Mouse (Mus musculus) thymus, postnatal 25 days (tissue): ENCODE data around the gene Unc13c.

ENCODE experiments used
- DNase-seq: peaks from one replicate; pipeline ENCODE4 v3.0.0; 2022

The Unc13c gene

DNA sequence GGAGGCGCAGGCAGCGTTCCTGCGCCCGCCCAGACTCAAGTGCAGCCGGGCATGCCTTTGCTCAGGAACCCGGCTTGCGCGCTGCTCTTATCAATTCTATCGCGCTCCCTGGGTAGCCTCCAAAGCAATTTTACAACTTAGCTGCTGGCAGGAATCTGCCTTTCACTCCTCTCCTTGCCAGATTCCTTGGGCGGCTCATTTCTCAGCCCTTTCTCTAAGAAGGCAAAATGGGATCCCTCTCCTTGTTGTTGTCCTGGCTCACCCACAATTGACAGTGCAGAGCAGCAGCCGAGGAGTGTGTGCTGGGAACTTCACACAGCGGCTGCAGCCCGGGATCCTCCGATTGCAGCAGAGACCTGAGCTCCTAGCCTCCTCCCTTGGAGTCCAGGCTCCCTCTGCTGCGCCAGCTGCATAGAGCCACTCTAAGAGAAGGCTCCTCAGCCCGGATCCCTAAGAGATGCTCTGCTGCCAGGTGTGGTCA is at the start of gene Unc13c:
Unc13c (minus strand) TSS at position 326 of the 481 bp plus-strand sequence.
- DNase-seq, result no peak

GRCm38 (mm10) chr9:74007976-74008686 is 39.4 kb upstream of the Unc13c start:
- no peak for DNase-seq

DNA sequence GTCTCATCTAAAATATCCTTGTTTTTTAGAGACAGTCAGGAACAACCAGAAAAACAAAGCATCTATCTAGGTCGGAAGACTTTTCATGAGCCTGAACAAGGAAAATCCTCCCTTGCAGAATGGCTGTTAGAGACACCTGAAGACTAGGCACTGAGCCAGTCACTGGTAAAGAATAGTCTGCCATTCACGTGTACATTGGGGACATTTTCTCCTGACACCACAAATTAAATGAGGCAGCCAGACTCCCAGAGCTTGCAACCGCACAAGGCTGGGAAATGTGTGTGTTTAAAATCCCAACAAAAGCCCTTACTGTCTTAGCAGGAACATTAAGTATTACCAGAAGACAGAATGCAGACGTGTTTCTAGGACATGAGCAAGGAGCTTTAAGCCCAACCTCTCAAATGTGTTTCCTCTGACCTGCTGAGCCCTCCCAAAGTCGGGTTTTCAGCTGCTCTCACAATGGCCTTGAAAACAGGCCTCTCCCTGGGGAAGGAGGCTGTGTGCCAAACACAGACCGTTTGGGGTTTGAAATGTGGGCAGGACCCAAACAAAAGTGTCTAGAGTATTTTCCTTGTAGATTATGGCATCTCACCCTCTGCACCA is 33.7 kb upstream of the Unc13c start:
- DNase-seq, result no peak

GRCm38 (mm10) chr9:73988096-73988495 is 19.3 kb upstream of the Unc13c start:
- no peak for DNase-seq

- DNase-seq, result no peak
Observed at GRCm38 (mm10) chr9:73987236-73987635, 18.5 kb upstream of the Unc13c start.

GRCm38 (mm10) chr9:73982597-73983344 is 14.0 kb upstream of the Unc13c start:
- DNase-seq, result peak; percentile 2

- no peak for DNase-seq
Observed at GRCm38 (mm10) chr9:73972327-73972988, 3.7 kb upstream of the Unc13c start.

DNA sequence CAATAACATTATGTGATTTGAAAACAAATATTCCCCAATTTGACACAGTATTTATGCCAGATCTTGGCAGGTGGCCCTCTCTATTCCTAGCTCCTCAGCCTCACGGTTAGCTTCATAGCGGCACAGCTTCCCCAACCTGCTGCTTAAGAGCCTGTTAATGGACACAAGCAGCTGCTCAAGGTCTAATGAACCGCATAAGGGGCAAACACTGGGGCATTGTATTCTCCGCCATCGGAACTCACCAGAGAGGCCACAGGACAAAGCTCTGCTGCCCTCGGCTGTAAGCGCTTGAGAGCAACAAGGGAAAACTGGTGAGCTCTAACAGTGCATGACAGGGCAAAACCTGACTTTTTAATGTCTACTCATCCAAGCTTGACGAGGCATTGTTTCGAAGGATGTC is 2.0 kb upstream of the Unc13c start:
- DNase-seq, result no peak

DNA sequence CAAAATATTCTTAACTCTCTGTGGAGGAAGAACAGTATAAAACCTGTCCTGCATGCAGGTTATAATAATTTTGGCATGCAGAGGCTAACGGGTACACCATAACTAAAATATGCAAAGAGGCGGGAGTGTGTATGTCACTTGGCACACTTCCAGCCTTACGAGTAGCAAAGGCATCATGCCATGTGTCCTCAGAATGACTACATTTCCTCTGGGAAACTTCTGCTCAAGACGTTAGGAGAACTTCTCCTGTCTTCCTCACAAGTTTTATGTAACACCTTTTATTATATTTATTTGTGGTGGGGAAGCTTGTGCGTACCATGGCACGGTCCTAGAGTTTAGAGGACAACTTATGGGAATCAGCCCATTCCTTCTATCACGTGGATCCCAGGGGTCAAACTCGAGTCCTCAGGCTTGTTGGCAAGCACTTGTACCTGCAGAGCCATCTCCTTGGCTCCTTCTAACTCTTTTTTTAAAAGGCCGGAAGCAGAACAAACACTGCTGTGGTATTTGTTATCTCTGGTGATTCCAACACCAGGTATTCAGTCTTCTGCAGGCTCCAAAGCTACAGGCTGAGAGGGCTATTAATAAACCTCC is 3.3 kb downstream of the Unc13c start:
- no peak for DNase-seq

- DNase-seq, result no peak
Observed at GRCm38 (mm10) chr9:73962471-73962870, 6.3 kb downstream of the Unc13c start.

DNA sequence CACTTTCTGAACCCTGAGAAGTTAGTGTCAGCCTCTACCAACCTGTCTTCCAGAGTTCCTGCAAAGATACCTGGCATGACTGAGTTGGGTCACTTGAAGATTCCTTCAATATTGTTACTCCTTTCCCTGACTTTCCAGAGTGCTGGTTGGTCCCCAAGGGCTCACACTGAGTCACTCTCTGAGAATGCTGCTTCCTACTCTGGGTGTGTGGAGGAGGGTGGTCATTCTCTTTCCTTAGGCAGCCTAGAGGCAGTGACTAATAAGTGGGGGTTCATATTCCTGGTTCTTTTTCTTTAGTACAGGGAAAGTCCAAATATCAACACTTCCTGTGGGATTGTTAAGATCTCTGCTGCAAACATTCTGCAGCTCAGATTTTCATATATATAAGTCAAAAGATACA is 16.4 kb downstream of the Unc13c start:
- DNase-seq, result no peak

DNA sequence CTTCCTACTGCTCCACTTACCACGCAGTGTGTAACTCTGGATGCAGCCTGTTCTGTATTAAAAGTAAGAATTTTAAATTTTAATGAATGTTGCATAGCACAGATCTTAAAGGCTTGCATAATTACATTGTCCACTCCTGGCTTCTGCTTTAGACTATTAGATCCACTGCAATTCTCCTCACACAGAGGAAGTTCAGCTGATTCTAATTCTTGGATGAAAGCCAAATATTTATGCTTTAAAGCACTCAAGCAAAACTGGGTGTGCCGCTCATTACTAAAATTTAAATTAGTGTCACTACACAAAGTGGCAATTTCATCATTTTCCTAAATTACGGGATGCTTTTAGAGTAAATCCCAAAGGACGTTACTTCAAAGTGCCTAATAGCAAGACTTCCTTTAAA is 17.2 kb downstream of the Unc13c start:
- no peak for DNase-seq

DNA sequence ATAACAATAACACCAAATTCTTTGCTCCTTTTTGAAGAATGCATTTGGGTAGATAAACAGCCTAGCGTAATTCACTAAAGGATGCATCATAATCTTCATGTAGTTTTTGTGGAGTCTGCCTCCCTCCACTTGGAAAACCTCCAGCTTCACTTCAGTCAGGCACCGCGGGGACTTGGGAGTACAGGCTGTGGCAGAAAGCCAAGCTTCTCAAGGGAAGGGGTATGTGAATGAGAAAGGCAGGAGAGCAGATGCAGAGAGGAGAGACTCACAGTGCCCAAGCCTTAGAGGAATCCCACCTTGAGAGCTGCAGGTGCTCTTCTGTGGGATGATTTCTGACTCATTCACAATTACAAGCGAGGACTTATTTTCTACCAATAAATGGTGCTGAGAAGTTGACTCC is 33.9 kb downstream of the Unc13c start:
- DNase-seq, result no peak

- DNase-seq, result no peak
Observed at GRCm38 (mm10) chr9:73931988-73932387, 36.8 kb downstream of the Unc13c start.

GRCm38 (mm10) chr9:73927276-73927675 is 41.5 kb downstream of the Unc13c start:
- no peak for DNase-seq

GRCm38 (mm10) chr9:73922449-73923115 is 46.2 kb downstream of the Unc13c start:
- no peak for DNase-seq

DNA sequence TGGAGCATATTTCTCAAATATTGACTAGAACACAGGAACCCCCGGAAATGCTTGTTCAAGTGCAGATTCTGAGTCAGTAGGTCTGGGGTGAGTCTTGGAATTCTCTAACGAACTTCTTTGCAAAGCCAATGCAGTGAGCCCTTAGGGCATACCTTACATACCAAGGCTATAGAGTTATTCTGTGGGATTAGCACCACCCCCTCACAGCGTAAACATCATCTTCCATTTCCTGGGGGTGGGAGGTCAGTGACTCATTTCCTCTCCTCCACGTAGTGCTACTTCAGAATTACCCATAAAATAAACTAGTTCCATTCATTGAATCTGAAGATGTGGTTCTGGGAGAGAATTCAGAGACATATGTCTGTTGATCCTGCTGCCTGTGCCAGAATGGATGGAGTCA is 62.8 kb downstream of the Unc13c start:
- DNase-seq, result no peak

DNA sequence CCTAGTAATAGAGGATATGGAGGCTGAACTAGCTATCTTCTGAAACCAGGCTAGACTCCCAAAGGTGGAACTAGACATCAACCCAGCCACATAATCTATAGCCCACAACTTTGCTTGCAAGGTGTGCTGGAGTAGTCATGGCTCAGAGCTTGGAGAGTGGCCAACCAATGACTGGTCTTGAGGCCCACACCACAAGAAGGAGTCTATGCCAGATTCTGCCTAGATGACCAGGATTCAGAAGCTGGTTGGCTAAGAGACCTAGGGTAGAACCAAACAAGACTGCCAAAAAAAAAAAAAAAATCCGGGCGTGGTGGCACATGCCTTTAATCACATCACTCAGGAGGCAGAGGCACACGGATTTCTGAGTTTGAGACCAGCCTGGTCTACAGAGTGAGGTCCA is 70.2 kb downstream of the Unc13c start:
- DNase-seq, result no peak

DNA sequence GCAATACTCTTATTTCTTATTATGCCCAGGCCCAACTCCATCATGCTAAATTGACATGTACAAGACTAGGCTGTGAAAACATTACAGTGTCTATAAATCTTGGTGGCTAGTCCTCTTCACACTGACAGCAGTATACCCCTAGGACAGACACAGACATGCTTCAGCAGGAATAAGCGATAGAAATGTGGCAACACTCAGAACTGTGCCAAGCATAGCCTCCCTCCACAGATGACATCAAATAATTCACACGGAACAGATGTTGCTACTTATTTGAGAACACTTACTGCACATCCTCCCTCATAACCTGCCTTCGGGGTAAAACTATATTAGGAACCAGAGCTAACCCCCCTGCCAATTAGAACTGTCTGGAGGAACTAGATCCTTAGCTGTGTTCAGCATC is 72.6 kb downstream of the Unc13c start:
- DNase-seq, result no peak

DNA sequence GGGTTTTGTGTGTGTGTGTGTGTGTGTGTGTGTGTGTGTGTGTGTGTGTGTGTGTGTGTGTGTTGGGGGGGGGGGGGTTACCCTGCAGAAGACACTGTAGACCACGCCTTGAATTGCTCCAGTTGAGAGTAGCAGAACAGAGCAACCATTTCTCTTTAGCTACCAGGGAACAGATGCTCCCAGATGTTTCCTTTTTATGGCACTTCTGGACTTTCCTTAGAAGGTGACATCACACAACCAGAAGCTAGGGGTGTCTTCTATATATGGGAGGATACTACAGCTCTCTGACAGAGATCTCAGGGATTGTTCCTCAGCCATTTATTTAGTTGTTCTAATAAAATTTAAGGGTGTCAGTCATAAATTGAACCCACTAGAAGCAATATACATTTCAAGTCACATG is 85.2 kb downstream of the Unc13c start:
- DNase-seq, result no peak

DNA sequence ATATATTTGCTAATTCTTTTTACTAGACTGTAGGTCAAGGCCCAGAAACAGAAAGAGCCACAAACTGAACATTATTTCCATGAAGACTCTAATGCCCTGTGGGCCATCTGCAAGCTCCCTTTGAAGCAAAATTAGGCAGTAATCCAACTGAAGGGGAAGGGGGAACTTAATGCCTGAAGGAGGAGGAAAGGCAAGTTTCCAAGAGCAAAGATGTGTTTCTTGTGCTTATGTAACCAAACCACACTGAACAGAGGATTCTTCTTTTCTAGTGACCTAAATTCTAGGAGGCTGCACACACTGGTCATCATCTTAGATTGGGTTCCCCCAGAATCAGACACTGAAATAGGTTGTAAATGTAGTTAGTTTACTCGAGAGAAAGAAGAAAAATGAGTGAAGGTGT is 85.6 kb downstream of the Unc13c start:
- DNase-seq, result no peak

DNA sequence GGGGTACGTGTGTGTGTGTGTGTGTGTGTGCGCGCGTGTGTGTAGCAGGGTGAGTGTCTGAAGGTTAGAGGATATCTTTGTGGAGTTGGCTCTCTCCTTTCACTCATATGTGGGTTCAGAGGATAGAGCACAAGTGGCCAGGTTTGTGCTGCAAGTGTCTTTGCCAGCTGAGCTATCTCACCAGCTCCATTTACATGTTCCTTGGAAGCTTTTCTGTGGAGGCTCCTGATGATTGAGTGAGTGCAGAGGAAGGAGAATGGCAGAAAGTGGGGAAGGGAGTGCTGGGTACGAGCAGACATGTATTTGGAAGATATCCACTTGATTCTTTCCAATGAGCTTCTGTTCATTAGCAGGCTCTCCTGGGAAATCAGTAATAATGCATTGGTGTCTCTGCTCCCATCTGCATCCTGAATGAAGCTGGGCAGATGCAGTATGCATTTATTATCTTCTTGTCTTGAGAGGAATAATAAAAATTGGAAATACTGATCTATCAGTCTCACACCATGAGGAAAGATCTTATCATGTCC is 86.3 kb downstream of the Unc13c start:
- no peak for DNase-seq
